Mouse (Mus musculus) lung, postnatal 0 days (tissue): ENCODE results near the gene Rag1. TPM values are rescaled to one million over a fixed set of nuclear protein-coding genes. Genes with fewer than 3 reads are reported as not detected.

Source experiments
- ATAC-seq: fragments of 200-750 bp; cut with Nextera tagmentation; 2 replicates; pipeline ENCODE4 v1.8.0; 2017; ENCODE audit warnings: moderate library complexity
- DNase-seq: peaks from one replicate; pipeline ENCODE4 v3.0.0-alpha.2; 2016; ENCODE audit warnings: low spot score
- H3K27ac ChIP-seq: fragments of 300-500 bp; sonication (generic); 2 replicates; pipeline ENCODE4 v1.5.1; 2014; ENCODE audit warnings: antibody characterized with exemption, mild to moderate bottlenecking, low read length, mixed read lengths
- H3K27me3 ChIP-seq: fragments of 300-500 bp; sonication (generic); replicated peaks from 2 replicates; pipeline ENCODE4 v1.6.1; 2014; ENCODE audit warnings: low read length, mixed read lengths; ENCODE audit not compliant: insufficient read depth
- H3K36me3 ChIP-seq: fragments of 300-500 bp; sonication (generic); 2 replicates; pipeline ENCODE4 v1.6.1; 2014; ENCODE audit warnings: low read length, mixed read lengths; ENCODE audit not compliant: insufficient read depth
- H3K4me1 ChIP-seq: fragments of 300-500 bp; sonication (generic); 2 replicates; pipeline ENCODE4 v1.6.1; 2014; ENCODE audit warnings: antibody characterized with exemption, low read depth, low read length, mixed read lengths; ENCODE audit not compliant: insufficient read depth
- H3K4me2 ChIP-seq: fragments of 300-500 bp; sonication (generic); replicated peaks from 2 replicates; pipeline ENCODE4 v1.6.1; 2014; ENCODE audit warnings: low read depth, mild to moderate bottlenecking, low read length, moderate library complexity, mixed read lengths
- H3K4me3 ChIP-seq: fragments of 300-500 bp; sonication (generic); 2 replicates; pipeline ENCODE4 v1.5.1; 2014; ENCODE audit warnings: low read depth, low read length
- H3K9ac ChIP-seq: fragments of 300-500 bp; sonication (generic); replicated peaks from 2 replicates; pipeline ENCODE4 v1.6.1; 2014; ENCODE audit warnings: low read depth, mild to moderate bottlenecking
- H3K9me3 ChIP-seq: fragments of 300-500 bp; sonication (generic); 2 replicates; pipeline ENCODE4 v1.6.1; 2016; ENCODE audit warnings: low read length, mixed read lengths
- CTCF ChIP-seq: IDR thresholded peaks from 2 replicates; pipeline ENCODE4 v1.5.1; 2016; ENCODE audit warnings: antibody characterized with exemption, mild to moderate bottlenecking
- EP300 ChIP-seq: IDR thresholded peaks from 2 replicates; pipeline ENCODE4 v1.6.1; 2016; ENCODE audit warnings: antibody characterized with exemption, mild to moderate bottlenecking, control low read depth
- WGBS: fragments of 180-500 bp; shearing (Covaris S2); extraction: QIAGEN DNeasy Blood & Tissue Kit; methylation state at CpG from one replicate; pipeline ENCODE4 v1.1.7; 2014; 5-methylcytosine and 5-hydroxymethylcytosine counted together
- polyA plus RNA-seq: library from polyadenylated mRNA; unstranded; fragments of >200 nt; fragmentation: Nextera tagmentation; extraction: Ambion mirVana; gene quantifications from 2 replicates; pipeline ENCODE4 v1.2.1, GENCODE M21; 2015

The Rag1 gene
- polyA plus RNA-seq, 1 experiment from 2014 or later, result 0.06 TPM

- no peaks in the 10 kb centered on the region for H3K27me3 ChIP-seq
- no peaks in the 10 kb centered on the region for H3K36me3 ChIP-seq
- no peaks in the 10 kb centered on the region for H3K9me3 ChIP-seq
- DNase-seq (no peak), ATAC-seq (no peak)
- no peak overlapping the region for H3K9ac ChIP-seq
- H3K4me1 ChIP-seq, result no peaks in the 10 kb centered on the region
- H3K4me3 ChIP-seq, result no peak overlapping the region
- 74% methylated on average over 8 of the region's 8 CpGs for WGBS
- no peak overlapping the region for H3K4me2 ChIP-seq
- no peak overlapping the region for H3K27ac ChIP-seq
- TF ChIP-seq EP300 (no peak), CTCF (no peak)
Observed at GRCm38 (mm10) chr2:101592886-101593285, 56.4 kb downstream of the Rag1 start.

- Histone ChIP-seq H3K9ac (no peak overlapping the region), H3K9me3 (no peaks in the 10 kb centered on the region), H3K36me3 (no peaks in the 10 kb centered on the region), H3K4me3 (no peak overlapping the region), H3K4me2 (no peak overlapping the region), H3K27ac (no peak overlapping the region), H3K4me1 (no peaks in the 10 kb centered on the region), H3K27me3 (no peaks in the 10 kb centered on the region)
- no peak for ATAC-seq
- no peak for TF ChIP-seq EP300
- no peak for TF ChIP-seq CTCF
- WGBS, result 53% methylated on average over 10 of the region's 10 CpGs
- no peak for DNase-seq
Observed at GRCm38 (mm10) chr2:101592023-101592841, 57.1 kb downstream of the Rag1 start.

DNA sequence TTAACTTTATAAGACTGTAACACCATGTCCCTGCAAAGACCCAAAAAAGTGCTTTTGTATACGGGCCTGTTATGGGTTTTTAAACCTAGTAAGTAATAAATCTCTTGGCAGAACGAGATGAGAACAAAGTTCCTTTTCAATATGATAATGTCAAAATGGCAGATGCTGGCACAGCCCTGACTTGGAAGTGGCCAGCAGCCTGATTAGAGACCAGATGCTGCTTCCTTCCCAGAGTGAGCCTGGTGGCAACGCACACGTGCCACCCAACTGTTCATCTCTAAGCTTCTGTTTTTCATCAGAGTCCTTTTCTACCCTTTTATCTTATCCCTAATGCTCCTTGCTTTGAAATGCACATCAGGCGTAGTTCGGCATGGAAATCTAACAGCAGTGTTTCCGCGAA, 57.9 kb downstream of the Rag1 start:
- 85% methylated on average over 8 of the region's 8 CpGs for WGBS
- no peak for TF ChIP-seq EP300
- TF ChIP-seq CTCF, result no peak
- Histone ChIP-seq H3K27ac (no peak overlapping the region), H3K4me2 (no peak overlapping the region), H3K4me3 (no peak overlapping the region), H3K27me3 (no peaks in the 10 kb centered on the region), H3K36me3 (no peaks in the 10 kb centered on the region), H3K9me3 (no peaks in the 10 kb centered on the region), H3K9ac (no peak overlapping the region), H3K4me1 (no peaks in the 10 kb centered on the region)
- no peak for ATAC-seq
- DNase-seq, result no peak

Other genes with a start within 250 kb of the Rag1 start
- 0.04 TPM in 1 of 2 replicates, not detected in the other for gene Rag2, start 24.8 kb downstream of the Rag1 start, polyA plus RNA-seq
- gene B230118H07Rik, start within 50 bp of the Rag1 start, polyA plus RNA-seq, result 31.3 and 34.6 TPM in 2 replicates
- gene Traf6, start 28.9 kb upstream of the Rag1 start, polyA plus RNA-seq, result 5.4 and 6.2 TPM in 2 replicates
- gene Prr5l, start 233.5 kb upstream of the Rag1 start, polyA plus RNA-seq, result 40.5 and 52.5 TPM in 2 replicates
- 44.8 and 50.0 TPM in 2 replicates for gene Commd9, start 236.7 kb upstream of the Rag1 start, polyA plus RNA-seq